Mouse (Mus musculus) gastrocnemius, adult 2 months (tissue): ENCODE measurements around the gene Lrp4. TPM values are rescaled to one million over a fixed set of nuclear protein-coding genes. Genes with fewer than 3 reads are reported as not detected.
A peak's percentile ranks its signal among the peaks of the same experiment; 100 is the strongest.

Experiments used
- DNase-seq: peaks from one replicate; pipeline ENCODE4 v3.0.0; 2022
- H3K27ac ChIP-seq: fragments of 200-600 bp; 2 replicates; pipeline ENCODE4 v1.8.1; 2022; ENCODE audit warnings: mild to moderate bottlenecking
- H3K4me3 ChIP-seq: fragments of 200-600 bp; 2 replicates; pipeline ENCODE4 v1.8.1; 2022; ENCODE audit warnings: mild to moderate bottlenecking, moderate library complexity
- CTCF ChIP-seq: fragments of 200-600 bp; IDR thresholded peaks from 2 replicates; pipeline ENCODE4 v1.8.1; 2022; ENCODE audit warnings: antibody characterized with exemption, mild to moderate bottlenecking, moderate library complexity
- intact Hi-C: fragments of 180-260 bp; cut with DNase I; formaldehyde crosslinking; loops from one replicate; pipeline ENCODE4 v1.15.1; 2025
- long read RNA-seq, 2 experiments: library from polyadenylated mRNA; stranded (forward); transcript quantifications; one replicate each; pipeline ENCODE4 v2.0.0; 2021
- total RNA-seq, 2 experiments: library from RNA; stranded (reverse); gene quantifications; 2 replicates each; pipeline ENCODE4 v1.2.3; 2021

Lrp4 gene
- total RNA-seq: 10 to 100 TPM in 1 of 2 experiments, 1 to 10 TPM in 1; 7.8 to 10.2 TPM
- long read RNA-seq, experiment 1, partial matches to known transcripts: 2 of 3 reads
- long read RNA-seq, experiment 1, other reads (novel, unspliced or antisense): 1 of 3 reads
- long read RNA-seq, experiment 2, partial matches to known transcripts: 4 of 4 reads
- long read RNA-seq, experiment 2, other reads (novel, unspliced or antisense): 0 of 4 reads

GRCm38 (mm10) chr2:91457259-91457655, at the start of gene Lrp4:
Lrp4 (plus strand) TSS chr2:91457511.
- Histone ChIP-seq H3K27ac (peak within 1 kb of the TSS; percentile 91), H3K4me3 (peak within 1 kb of the TSS; percentile 87)
- intact Hi-C loops: loop anchor here (2.0 kb wide), 1 partner anchor 24 kb away; no protein-coding TSS in a partner anchor
- TF ChIP-seq CTCF: no peak
- peak; percentile 87 for DNase-seq

DNA sequence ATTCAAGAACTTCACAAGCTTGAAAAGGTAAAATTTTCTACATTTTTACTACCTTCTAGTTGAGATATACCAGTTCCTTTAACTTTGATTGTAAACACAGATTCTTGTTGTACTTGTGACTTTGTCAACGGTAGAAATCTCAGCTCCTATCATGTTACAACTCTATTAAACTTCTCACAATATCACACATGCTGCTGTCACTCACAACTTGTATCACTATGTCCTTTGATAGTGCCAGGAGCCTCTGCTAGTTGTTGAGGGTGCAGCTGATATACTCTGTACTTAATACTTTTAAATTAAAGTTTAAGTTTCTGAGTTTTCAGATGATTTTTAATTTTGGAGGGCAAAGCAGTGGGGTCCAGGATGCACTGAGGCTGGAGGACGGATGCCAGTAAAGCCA, 49.3 kb upstream of the Lrp4 start:
- Histone ChIP-seq H3K27ac (peak overlapping the region; percentile 85), H3K4me3 (no peak overlapping the region)
- no peak for TF ChIP-seq CTCF
- no peak for DNase-seq
- intact Hi-C loops: no loop called here

GRCm38 (mm10) chr2:91411473-91411872, 45.8 kb upstream of the Lrp4 start:
- no peak overlapping the region for H3K27ac ChIP-seq
- intact Hi-C loops: no loop called here
- H3K4me3 ChIP-seq: no peak overlapping the region
- no peak for DNase-seq
- no peak for TF ChIP-seq CTCF

DNA sequence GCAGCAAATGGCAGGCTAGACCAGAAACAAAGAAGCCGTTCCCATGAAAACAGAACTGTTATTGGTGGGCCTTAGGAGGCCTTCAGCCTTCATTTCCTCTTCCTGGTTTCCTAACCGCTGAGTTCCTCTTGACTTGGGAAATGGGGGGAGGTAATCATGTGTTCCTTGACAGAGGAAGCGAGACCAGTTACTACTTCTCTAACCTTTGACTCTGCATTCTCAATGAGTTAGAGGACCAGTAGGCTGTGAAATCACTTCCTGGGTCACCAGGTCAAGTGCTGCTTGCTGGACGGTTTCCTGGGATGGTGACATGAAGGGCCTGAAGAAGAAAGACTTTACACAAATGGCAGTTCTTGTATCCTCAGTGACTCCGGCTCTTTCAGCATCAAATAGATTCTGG, 45.0 kb upstream of the Lrp4 start:
- intact Hi-C loops: no loop called here
- no peak for TF ChIP-seq CTCF

GRCm38 (mm10) chr2:91413811-91414210, 43.5 kb upstream of the Lrp4 start:
- intact Hi-C loops: no loop called here
- no peak for TF ChIP-seq CTCF
- DNase-seq: no peak
- H3K4me3 ChIP-seq: no peak overlapping the region
- H3K27ac ChIP-seq: no peak overlapping the region

More for the DNA sequence above, 45.0 kb upstream of the Lrp4 start:
- Histone ChIP-seq H3K27ac (0 out of 2 replicates have a peak overlapping the region, but pooled peaks have one; percentile 25), H3K4me3 (no peak overlapping the region)
- DNase-seq: no peak

DNA sequence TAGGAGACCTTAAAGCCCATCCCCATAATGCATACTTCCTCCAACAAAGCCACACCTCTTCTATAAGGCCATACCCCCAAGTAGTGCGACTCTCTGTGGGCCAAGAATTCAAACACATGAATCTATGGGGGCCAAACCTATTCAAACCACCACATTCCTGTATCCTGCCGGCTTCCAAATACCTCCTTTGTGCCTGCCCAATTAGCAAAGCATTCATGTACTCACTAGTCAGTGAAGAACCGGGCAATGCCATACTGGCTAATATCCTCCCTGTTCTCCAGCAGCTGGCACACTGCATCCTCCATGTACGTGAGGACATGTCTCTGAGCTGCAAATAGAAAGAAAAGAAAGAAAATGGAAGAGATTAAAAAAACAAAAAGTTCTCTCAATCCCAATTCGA, 35.7 kb upstream of the Lrp4 start:
- Histone ChIP-seq H3K4me3 (no peak overlapping the region), H3K27ac (no peak overlapping the region)
- no peak for DNase-seq
- no peak for TF ChIP-seq CTCF
- intact Hi-C loops: no loop called here

DNA sequence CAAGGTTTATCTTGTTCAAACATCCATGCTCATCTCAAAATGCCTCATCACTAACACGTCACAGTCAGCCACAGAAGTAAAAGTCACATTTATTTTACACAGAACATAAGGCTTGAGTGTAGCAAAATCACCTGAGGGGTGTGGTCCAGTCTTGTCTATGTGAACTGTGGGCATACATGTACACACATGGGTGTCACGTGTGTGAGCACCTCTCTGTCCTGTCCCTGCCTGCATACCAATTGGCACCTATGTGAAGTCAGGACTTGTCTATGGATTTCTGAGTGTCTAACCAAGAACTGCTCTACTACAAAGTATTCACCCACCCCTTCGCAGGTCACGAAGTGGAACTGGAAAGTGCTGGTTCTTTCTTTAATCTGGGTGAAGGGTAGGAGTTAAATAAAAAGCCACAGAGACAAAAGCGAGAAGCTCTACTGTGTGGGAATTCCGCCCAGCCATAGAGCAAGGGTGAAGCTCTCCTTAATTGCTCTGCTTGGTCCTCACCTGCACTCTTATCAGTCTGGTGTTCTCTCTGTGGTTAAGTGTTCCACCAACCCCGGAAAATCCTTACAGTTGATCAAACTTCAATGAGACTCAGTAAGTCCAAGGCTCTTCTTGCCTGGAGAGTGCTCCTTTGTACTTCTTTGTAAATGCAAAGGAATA, 33.1 kb upstream of the Lrp4 start:
- TF ChIP-seq CTCF: no peak
- H3K4me3 ChIP-seq: no peak overlapping the region
- H3K27ac ChIP-seq: no peak overlapping the region
- intact Hi-C loops: no loop called here
- no peak for DNase-seq

DNA sequence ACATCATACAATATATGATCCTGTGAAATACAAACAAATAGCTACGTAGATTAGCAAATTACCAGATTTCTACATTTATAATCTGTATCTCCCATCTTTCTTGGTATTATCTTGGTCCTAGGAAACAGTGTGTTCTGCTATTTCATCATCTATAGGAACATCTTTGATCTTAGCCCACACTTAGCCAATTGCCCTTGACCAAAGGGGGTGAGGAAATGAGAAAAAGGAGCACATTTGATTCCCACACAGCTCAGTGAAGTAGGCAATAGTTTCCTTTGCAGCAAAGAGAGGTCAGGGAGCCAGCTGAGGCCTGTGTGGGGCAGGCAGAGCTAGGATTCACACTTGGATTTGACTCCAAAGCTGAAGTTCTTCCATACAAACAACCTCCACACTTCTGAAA, 31.0 kb upstream of the Lrp4 start:
- DNase-seq: no peak
- Histone ChIP-seq H3K4me3 (no peak overlapping the region), H3K27ac (peak overlapping the region; percentile 88)
- intact Hi-C loops: no loop called here
- TF ChIP-seq CTCF: no peak

DNA sequence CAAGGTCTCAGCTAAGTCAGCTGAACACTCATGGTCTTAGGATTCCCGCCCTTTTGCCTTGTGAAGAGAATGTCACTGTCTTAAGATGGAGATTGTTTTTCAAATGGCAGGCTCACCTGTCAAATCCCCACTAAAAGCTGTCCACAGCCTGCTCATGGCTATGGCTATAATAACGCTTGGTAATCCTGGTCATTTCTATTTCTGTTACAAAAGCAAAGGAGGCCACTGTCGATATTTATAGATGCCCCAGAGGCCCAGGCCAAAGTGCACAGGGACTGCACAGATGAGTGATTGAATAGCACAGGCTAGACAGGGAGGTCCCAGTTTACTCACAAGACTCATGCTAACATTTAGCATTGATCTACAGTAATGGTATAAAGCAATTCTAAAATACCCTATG, 28.2 kb upstream of the Lrp4 start:
- H3K27ac ChIP-seq: peak overlapping the region; percentile 88
- peak; percentile 41 for DNase-seq
- no peak overlapping the region for H3K4me3 ChIP-seq
- no peak for TF ChIP-seq CTCF
- intact Hi-C loops: no loop called here

DNA sequence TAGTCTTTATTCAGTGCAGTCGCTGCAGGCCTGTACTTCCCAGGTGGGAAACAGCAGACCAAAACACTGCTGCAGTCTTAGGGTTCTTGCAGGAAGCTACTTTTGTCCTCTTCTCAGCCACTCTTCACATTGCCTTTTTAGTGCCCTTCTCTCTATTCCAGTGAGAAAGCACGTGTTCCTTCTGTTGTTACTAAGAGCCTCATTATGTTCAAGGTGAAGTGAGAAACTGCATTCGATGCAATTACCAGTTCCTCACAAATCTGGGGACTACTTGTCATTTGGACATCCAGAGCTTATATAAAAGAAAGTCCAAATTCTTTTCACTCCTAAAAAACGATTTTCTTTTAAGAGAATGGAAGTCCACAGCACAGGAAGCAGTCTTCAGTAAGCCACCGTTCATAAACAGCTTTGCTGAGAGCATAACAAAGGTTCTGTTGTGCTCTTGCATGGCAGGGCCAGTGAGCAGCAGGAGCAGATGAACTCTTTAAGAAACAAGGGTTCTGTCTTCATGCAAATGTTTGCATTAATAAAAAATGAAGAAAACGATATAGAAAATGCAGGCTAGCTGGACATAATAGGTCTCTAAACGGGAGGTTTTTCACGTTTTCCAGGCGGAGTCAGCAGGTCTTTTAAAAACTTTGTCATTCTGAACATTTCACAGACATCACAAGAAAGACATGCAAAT, 27.3 kb upstream of the Lrp4 start:
- Histone ChIP-seq H3K27ac (peak overlapping the region; percentile 88), H3K4me3 (no peak overlapping the region)
- intact Hi-C loops: no loop called here
- TF ChIP-seq CTCF: no peak
- no peak for DNase-seq

DNA sequence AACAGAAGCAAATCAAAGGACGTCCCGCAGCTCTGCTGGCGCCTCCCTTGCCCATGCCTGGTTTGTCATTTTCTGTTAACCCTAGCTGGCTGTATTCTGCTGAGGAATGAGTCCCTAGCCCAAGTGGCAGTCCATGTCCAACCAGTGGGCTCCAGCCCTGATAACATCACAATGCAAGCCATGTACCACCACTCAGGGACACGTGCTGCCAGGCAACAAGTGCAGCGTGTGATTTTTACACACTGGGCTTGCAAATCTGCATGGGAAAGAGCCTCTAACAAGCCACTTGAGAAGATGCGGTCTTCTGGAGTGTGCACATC, 26.8 kb upstream of the Lrp4 start:
- no peak for DNase-seq
- intact Hi-C loops: no loop called here

DNA sequence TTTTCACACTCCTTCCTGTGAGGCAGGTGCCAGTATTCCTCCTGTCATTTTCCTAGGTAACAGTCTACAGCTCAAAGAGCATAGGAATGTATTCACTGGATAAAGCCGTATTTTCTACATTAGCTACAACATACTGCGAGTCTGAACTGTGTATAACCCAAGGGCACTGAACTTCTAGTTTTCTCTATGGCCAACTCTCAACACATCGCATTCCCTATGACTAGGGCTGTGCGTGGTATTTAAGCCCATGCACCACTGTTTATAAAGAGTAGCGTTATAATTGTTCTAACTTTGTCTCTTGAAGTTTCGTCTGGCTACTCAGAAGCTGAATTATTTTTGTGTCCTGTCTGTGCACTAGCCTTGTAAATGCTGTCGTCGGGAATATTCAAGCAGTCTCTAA, 20.6 kb upstream of the Lrp4 start:
- no peak for TF ChIP-seq CTCF
- H3K27ac ChIP-seq: peak overlapping the region; percentile 38; the same call in 1 of the 2 replicates

More for the DNA sequence above, 26.8 kb upstream of the Lrp4 start:
- Histone ChIP-seq H3K4me3 (no peak overlapping the region), H3K27ac (peak overlapping the region; percentile 88; the same call in 1 of the 2 replicates)
- no peak for TF ChIP-seq CTCF

GRCm38 (mm10) chr2:91437116-91437815, 20.0 kb upstream of the Lrp4 start:
- intact Hi-C loops: no loop called here
- Histone ChIP-seq H3K4me3 (no peak overlapping the region), H3K27ac (peak overlapping the region; percentile 38)
- no peak for TF ChIP-seq CTCF
- DNase-seq: no peak

More for the DNA sequence above, 20.6 kb upstream of the Lrp4 start:
- no peak for DNase-seq
- intact Hi-C loops: no loop called here
- no peak overlapping the region for H3K4me3 ChIP-seq
